Mouse (Mus musculus) neutrophil, adult 83 days (primary cell): ENCODE data around the gene Gm6356. TPM values are rescaled to one million over a fixed set of nuclear protein-coding genes. Genes with fewer than 3 reads are reported as not detected.

Experiments
- total RNA-seq, 2 experiments: library from RNA; stranded (reverse); gene quantifications; one replicate each; pipeline ENCODE4 v1.2.4; 2023

Gene Gm6356
- not detected for total RNA-seq

DNA sequence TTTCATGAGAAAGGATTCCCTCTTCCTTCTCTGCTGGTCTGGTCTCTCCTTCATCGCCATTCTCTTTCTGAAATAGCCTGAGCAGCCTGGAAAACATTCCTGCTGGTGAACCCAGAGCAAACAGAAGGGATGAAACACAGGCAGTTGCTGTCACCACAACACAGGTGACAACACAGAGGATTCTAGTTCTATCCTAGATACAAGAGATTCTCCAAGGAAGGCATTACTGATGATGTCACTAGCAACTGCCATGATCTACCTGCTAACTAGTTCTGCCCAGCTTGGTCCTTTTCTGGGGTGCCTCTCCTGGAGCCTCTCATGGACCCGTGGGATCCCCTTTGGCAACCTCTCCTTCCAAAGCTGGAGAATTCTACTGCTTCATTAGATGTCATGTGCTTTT is at the start of gene Gm6356:
Gene Gm6356, minus strand, starts transcription at position 101 of the 400 bp plus-strand sequence.

Other genes starting within 250 kb of the Gm6356 start
- gene Gm3636, start 231.5 kb downstream of the Gm6356 start, total RNA-seq, result not detected
- gene Gm8362, start 199.4 kb downstream of the Gm6356 start, total RNA-seq, result not detected
- gene Gm3642, start 133.5 kb downstream of the Gm6356 start, total RNA-seq, result not detected
- not detected for gene Gm3667, start 83.9 kb downstream of the Gm6356 start, total RNA-seq
- not detected for gene Gm10406, start 53.6 kb upstream of the Gm6356 start, total RNA-seq
- not detected for gene Gm3685, start 71.2 kb upstream of the Gm6356 start, total RNA-seq
- not detected for gene Gm3696, start 126.8 kb upstream of the Gm6356 start, total RNA-seq
- gene Gm6676, start 151.6 kb upstream of the Gm6356 start, total RNA-seq, result not detected
- gene Gm3512, start 200.7 kb upstream of the Gm6356 start, total RNA-seq, result not detected
- not detected for gene Gm16434, start 220.7 kb upstream of the Gm6356 start, total RNA-seq